Mouse (Mus musculus): ENCODE results near the gene Lysmd3. TPM values are rescaled to one million over a fixed set of nuclear protein-coding genes. Genes with fewer than 3 reads are reported as not detected.

Gene Lysmd3
- polyA plus RNA-seq (2014; fragmentation: Illumina TruSeq; extraction: RNeasy Lipid Tissue Mini Kit (QIAGEN cat#74804); ENCODE audit: low replicate concordance), result 260 TPM

DNA sequence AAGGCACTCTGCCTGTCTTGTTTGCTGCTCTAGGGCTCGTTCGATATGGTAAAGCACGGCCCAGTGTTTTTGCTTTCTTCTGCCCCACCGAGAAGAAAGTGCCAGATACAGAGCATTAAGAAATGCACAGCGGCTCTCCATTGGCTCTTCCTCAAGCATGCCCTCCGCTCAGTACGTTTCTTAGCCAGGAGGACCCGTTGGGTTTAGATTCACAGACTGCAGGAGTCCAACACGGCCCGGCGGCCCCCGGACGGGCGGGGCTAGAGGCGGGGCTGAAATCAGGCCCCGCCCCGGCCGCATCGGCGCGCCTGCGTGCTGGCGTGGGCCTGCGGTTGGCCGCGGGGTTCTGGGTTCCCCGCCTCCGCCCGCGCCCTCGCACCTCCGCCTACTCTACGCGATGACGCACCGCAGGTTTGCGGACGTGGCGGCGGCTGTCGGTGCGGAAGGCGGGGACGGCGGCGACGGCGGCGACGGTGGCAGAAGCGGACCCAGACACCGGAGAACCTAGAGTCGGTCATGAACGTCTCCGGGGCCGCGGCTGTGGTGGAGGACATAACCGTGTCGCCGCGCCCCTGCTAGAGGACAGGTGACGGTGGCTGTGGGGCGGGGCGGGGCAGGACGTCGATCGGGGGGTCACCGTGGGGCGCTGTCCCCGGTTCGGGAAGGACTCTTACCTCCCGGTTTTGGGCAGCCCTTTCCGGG is at the start of gene Lysmd3:
TSS of gene Lysmd3 (plus strand) at position 313 of the 702 bp plus-strand sequence.

DNA sequence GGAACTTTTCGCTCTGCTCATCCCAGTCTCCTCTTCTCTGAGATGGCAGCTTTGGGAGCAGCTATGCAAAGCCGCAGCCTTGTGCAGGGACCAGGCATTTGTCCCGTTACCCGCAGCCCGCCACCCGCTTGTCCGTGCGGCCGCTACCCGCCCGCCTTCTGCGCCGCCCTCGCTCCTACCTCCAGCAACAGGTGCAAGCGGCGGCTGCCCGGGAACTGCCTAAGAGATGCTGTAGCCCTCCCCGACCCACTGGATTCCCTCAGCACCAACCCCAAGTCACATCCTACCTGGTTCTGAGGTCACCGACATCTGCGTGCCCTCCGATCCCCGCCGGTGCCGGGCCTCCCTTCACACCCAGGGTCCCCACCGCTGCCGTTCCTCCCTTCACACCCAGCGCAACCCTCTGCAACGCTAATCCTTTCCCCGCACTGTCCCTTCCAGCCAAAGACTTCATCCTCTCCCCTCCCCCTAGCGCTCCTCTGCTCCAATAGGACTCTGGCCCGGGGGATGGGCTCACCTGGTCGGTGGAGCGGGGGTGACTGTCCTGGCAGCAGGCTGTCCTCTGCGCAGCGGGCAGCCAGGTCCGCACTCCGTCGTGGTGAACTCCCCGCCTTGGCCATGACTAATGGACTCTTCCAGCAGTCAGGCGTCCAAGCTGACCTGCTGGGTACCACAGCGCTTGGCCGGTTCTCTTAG is 24.6 kb upstream of the Lysmd3 start, which contains the start of gene Adgrv1:
TSS of gene Adgrv1 (minus strand) at position 435 of the 696 bp plus-strand sequence.

GRCm38 (mm10) chr13:81710775-81711545 is 53.5 kb downstream of the Lysmd3 start, which contains the start of the genes Polr3g and Mblac2:
Gene Polr3g (minus strand): TSS chr13:81711013.
Gene Mblac2 (plus strand): TSS chr13:81711341.

Other genes starting within 250 kb of the Lysmd3 start
- gene Adgrv1, start 24.5 kb upstream of the Lysmd3 start, polyA plus RNA-seq (2014; fragmentation: Illumina TruSeq; extraction: RNeasy Lipid Tissue Mini Kit (QIAGEN cat#74804); ENCODE audit: low replicate concordance), result 1.3 TPM
- gene Polr3g, start 53.4 kb downstream of the Lysmd3 start, polyA plus RNA-seq (2014; fragmentation: Illumina TruSeq; extraction: RNeasy Lipid Tissue Mini Kit (QIAGEN cat#74804); ENCODE audit: low replicate concordance), result 15.7 TPM
- 8.2 TPM for gene Mblac2, start 53.7 kb downstream of the Lysmd3 start, polyA plus RNA-seq (2014; fragmentation: Illumina TruSeq; extraction: RNeasy Lipid Tissue Mini Kit (QIAGEN cat#74804); ENCODE audit: low replicate concordance)
- gene Cetn3, start 125.4 kb downstream of the Lysmd3 start, polyA plus RNA-seq (2014; fragmentation: Illumina TruSeq; extraction: RNeasy Lipid Tissue Mini Kit (QIAGEN cat#74804); ENCODE audit: low replicate concordance), result 183 TPM